Mouse (Mus musculus): Measurements from ENCODE around the gene Unc93b1.

GRCm38 (mm10) chr19:3991966-3992365 lies 57.0 kb downstream of the Unc93b1 start:
- TF ChIP-seq CTCF (IDR thresholded peaks at IDR 0.05; ENCODE audit: low read depth): no peak
- TF ChIP-seq EP300 (IDR thresholded peaks at IDR 0.05; ENCODE audit: low read depth): no peak
